Mouse (Mus musculus) stomach, postnatal 0 days (tissue): Measurements from ENCODE around the gene Wdr90. TPM values are rescaled to one million over a fixed set of nuclear protein-coding genes. Genes with fewer than 3 reads are reported as not detected.

ENCODE experiments used
- ATAC-seq: fragments of 200-750 bp; cut with Nextera tagmentation; 2 replicates; pipeline ENCODE4 v1.8.0; 2017; ENCODE audit not compliant: low FRiP score, low TSS enrichment
- DNase-seq: peaks from one replicate; pipeline ENCODE4 v3.0.0-alpha.2; 2016; ENCODE audit warnings: low spot score
- H3K27ac ChIP-seq: fragments of 300-500 bp; sonication (generic); replicated peaks from 2 replicates; pipeline ENCODE4 v1.5.1; 2014; ENCODE audit warnings: mild to moderate bottlenecking, control low read depth
- H3K27me3 ChIP-seq: fragments of 300-500 bp; sonication (generic); 2 replicates; pipeline ENCODE4 v1.6.1; 2014; ENCODE audit warnings: low read length; ENCODE audit not compliant: control insufficient read depth, insufficient read depth
- H3K36me3 ChIP-seq: fragments of 300-500 bp; sonication (generic); 2 replicates; pipeline ENCODE4 v1.6.1; 2014; ENCODE audit warnings: low read length, mixed read lengths; ENCODE audit not compliant: control insufficient read depth, insufficient read depth
- H3K4me1 ChIP-seq: fragments of 300-500 bp; sonication (generic); replicated peaks from 2 replicates; pipeline ENCODE4 v1.6.1; 2014; ENCODE audit warnings: antibody characterized with exemption; ENCODE audit not compliant: control insufficient read depth, insufficient read depth
- H3K4me2 ChIP-seq: fragments of 300-500 bp; sonication (generic); replicated peaks from 2 replicates; pipeline ENCODE4 v1.6.1; 2014; ENCODE audit warnings: low read depth, mild to moderate bottlenecking, control low read depth, moderate library complexity
- H3K4me3 ChIP-seq: fragments of 300-500 bp; sonication (generic); 2 replicates; pipeline ENCODE4 v1.5.1; 2014; ENCODE audit warnings: low read depth, low read length, control low read depth
- H3K9ac ChIP-seq: fragments of 300-500 bp; sonication (generic); 2 replicates; pipeline ENCODE4 v1.6.1; 2014; ENCODE audit warnings: mild to moderate bottlenecking, low read length, control low read depth, mixed read lengths
- H3K9me3 ChIP-seq: fragments of 300-500 bp; sonication (generic); 2 replicates; pipeline ENCODE4 v1.6.1; 2016; ENCODE audit warnings: low read length; ENCODE audit not compliant: control insufficient read depth
- CTCF ChIP-seq: IDR thresholded peaks from 2 replicates; pipeline ENCODE4 v1.5.1; 2016; ENCODE audit warnings: antibody characterized with exemption, low read depth, mild to moderate bottlenecking, moderate library complexity
- EP300 ChIP-seq: optimal IDR thresholded peaks from 2 replicates; pipeline ENCODE3; 2016; ENCODE audit warnings: antibody characterized with exemption
- WGBS: fragments of 180-500 bp; shearing (Covaris S2); extraction: QIAGEN DNeasy Blood & Tissue Kit; methylation state at CpG from one replicate; pipeline ENCODE4 v1.1.7; 2014; 5-methylcytosine and 5-hydroxymethylcytosine counted together
- polyA plus RNA-seq: library from polyadenylated mRNA; unstranded; fragments of >200 nt; fragmentation: Nextera tagmentation; extraction: Ambion mirVana; gene quantifications from 2 replicates; pipeline ENCODE4 v1.2.1, GENCODE M21; 2015

The Wdr90 gene
- polyA plus RNA-seq, 1 experiment from 2014 or later: 4.2 TPM

GRCm38 (mm10) chr17:25829558-25830017 lies 31.7 kb downstream of the Wdr90 start:
- Histone ChIP-seq H3K36me3 (peaks cover 14% of the 10 kb centered on the region), H3K4me1 (peaks cover 21% of the 10 kb centered on the region), H3K9me3 (no peaks in the 10 kb centered on the region), H3K4me2 (peak overlapping the region; percentile 85), H3K4me3 (peak overlapping the region; percentile 56), H3K9ac (peak overlapping the region; percentile 68), H3K27ac (peak overlapping the region; percentile 92), H3K27me3 (no peaks in the 10 kb centered on the region)
- TF ChIP-seq CTCF (no peak), EP300 (no peak)
- peak; percentile 70 for DNase-seq
- ATAC-seq: peak; percentile 3; the same call in 1 of the 2 replicates
- WGBS: 25% methylated on average over 8 of the region's 8 CpGs

- Histone ChIP-seq H3K9me3 (no peaks in the 10 kb centered on the region), H3K4me1 (peaks cover 22% of the 10 kb centered on the region), H3K36me3 (peaks cover 14% of the 10 kb centered on the region), H3K4me3 (peak within 1 kb of the TSS; percentile 56), H3K9ac (peak within 1 kb of the TSS; percentile 68), H3K27me3 (no peaks in the 10 kb centered on the region), H3K27ac (peak within 1 kb of the TSS; percentile 92), H3K4me2 (peak within 1 kb of the TSS; percentile 85)
- ATAC-seq (peak; percentile 55), DNase-seq (peak; percentile 88)
- 2% methylated on average over 32 of the region's 32 CpGs for WGBS
- no peak for TF ChIP-seq EP300
- TF ChIP-seq CTCF: peak; percentile 62
These were observed 32.4 kb downstream of the Wdr90 start, which contains the start of gene Jmjd8 for GRCm38 (mm10) chr17:25828712-25829557. Gene Jmjd8, plus strand, starts transcription at chr17:25828867.

- ATAC-seq (no peak), DNase-seq (no peak)
- peaks cover 14% of the 10 kb centered on the region for H3K36me3 ChIP-seq
- no peaks in the 10 kb centered on the region for H3K27me3 ChIP-seq
- H3K9ac ChIP-seq: peak overlapping the region; percentile 68; the same call in 1 of the 2 replicates
- H3K4me3 ChIP-seq: peak overlapping the region; percentile 56; the same call in 1 of the 2 replicates
- peak overlapping the region; percentile 92 for H3K27ac ChIP-seq
- peak overlapping the region; percentile 85 for H3K4me2 ChIP-seq
- TF ChIP-seq EP300 (no peak), CTCF (no peak)
- H3K4me1 ChIP-seq: peaks cover 22% of the 10 kb centered on the region
- 83% methylated on average over 8 of the region's 8 CpGs for WGBS
- H3K9me3 ChIP-seq: no peaks in the 10 kb centered on the region
These were observed 33.1 kb downstream of the Wdr90 start for GRCm38 (mm10) chr17:25828223-25828594.

GRCm38 (mm10) chr17:25827546-25828222 lies 33.6 kb downstream of the Wdr90 start:
- Histone ChIP-seq H3K4me2 (no peak overlapping the region), H3K27me3 (no peaks in the 10 kb centered on the region), H3K9ac (no peak overlapping the region), H3K36me3 (peaks cover 14% of the 10 kb centered on the region), H3K27ac (no peak overlapping the region), H3K4me1 (peaks cover 22% of the 10 kb centered on the region), H3K4me3 (no peak overlapping the region), H3K9me3 (no peaks in the 10 kb centered on the region)
- DNase-seq (no peak), ATAC-seq (no peak)
- 93% methylated on average over 22 of the region's 22 CpGs for WGBS
- TF ChIP-seq CTCF (no peak), EP300 (no peak)

- Histone ChIP-seq H3K27me3 (no peaks in the 10 kb centered on the region), H3K4me3 (no peak overlapping the region), H3K4me1 (peaks cover 22% of the 10 kb centered on the region), H3K27ac (no peak overlapping the region), H3K36me3 (peaks cover 14% of the 10 kb centered on the region), H3K4me2 (no peak overlapping the region), H3K9ac (no peak overlapping the region), H3K9me3 (no peaks in the 10 kb centered on the region)
- ATAC-seq (no peak), DNase-seq (no peak)
- 95% methylated on average over 13 of the region's 13 CpGs for WGBS
- no peak for TF ChIP-seq EP300
- TF ChIP-seq CTCF: no peak
These were observed 34.3 kb downstream of the Wdr90 start for GRCm38 (mm10) chr17:25827011-25827410.
